Mouse (Mus musculus) adrenal gland, postnatal 0 days (tissue): ENCODE results near the gene Gfra4. TPM values are rescaled to one million over a fixed set of nuclear protein-coding genes. Genes with fewer than 3 reads are reported as not detected.

Source experiments
- microRNA-seq: library from miRNA; unstranded; fragments of <30 nt; microRNA quantifications from one replicate; pipeline ENCODE4, GENCODE M21; 2016; ENCODE audit warnings: borderline replicate concordance; ENCODE audit not compliant: insufficient number of aligned reads
- polyA plus RNA-seq: library from polyadenylated mRNA; unstranded; fragments of >200 nt; fragmentation: Nextera tagmentation; extraction: Ambion mirVana; gene quantifications from 2 replicates; pipeline ENCODE4 v1.2.1, GENCODE M21; 2015

Gene Gfra4
- 9.1 and 10.3 TPM in 2 replicates for polyA plus RNA-seq

GRCm38 (mm10) chr2:131042988-131043387 lies at the start of gene Gfra4:
TSS of gene Gfra4 (minus strand) at chr2:131043088.

GRCm38 (mm10) chr2:131086667-131087390 lies 43.9 kb upstream of the Gfra4 start, which contains the start of gene Siglec1:
TSS of gene Siglec1 (minus strand) at chr2:131086765.

GRCm38 (mm10) chr2:131063404-131063864 lies 20.5 kb upstream of the Gfra4 start, which contains the start of gene Adam33:
TSS of gene Adam33 (minus strand) at chr2:131063814.

Small RNA genes within 50 kb of the gene (microRNA-seq; reads per million reads assigned to microRNA genes)
- gene Mir6973b = not detected

Other genes with a start within 250 kb of the Gfra4 start
- 16.4 and 17.2 TPM in 2 replicates for gene 4930402H24Rik, start 136.7 kb downstream of the Gfra4 start, polyA plus RNA-seq
- 4.8 and 5.7 TPM in 2 replicates for gene Atrn, start 136.6 kb downstream of the Gfra4 start, polyA plus RNA-seq
- gene Adam33, start 20.7 kb upstream of the Gfra4 start, polyA plus RNA-seq = 12.5 and 13.5 TPM in 2 replicates
- 1.2 TPM in 2 replicates for gene Siglec1, start 43.7 kb upstream of the Gfra4 start, polyA plus RNA-seq
- 5.6 and 6.3 TPM in 2 replicates for gene Hspa12b, start 84.2 kb upstream of the Gfra4 start, polyA plus RNA-seq
- not detected in 2 replicates for gene Gm11037, start 90.4 kb upstream of the Gfra4 start, polyA plus RNA-seq
- gene 1700037H04Rik, start 117.0 kb upstream of the Gfra4 start, polyA plus RNA-seq = 49.6 and 59.0 TPM in 2 replicates
- 12.9 and 13.2 TPM in 2 replicates for gene Cenpb, start 137.0 kb upstream of the Gfra4 start, polyA plus RNA-seq
- gene Cdc25b, start 143.9 kb upstream of the Gfra4 start, polyA plus RNA-seq = 20.0 and 21.6 TPM in 2 replicates
- gene Spef1, start 144.2 kb upstream of the Gfra4 start, polyA plus RNA-seq = 1.2 and 2.0 TPM in 2 replicates
- gene Ap5s1, start 164.0 kb upstream of the Gfra4 start, polyA plus RNA-seq = 24.1 and 26.4 TPM in 2 replicates
- gene Mavs, start 191.0 kb upstream of the Gfra4 start, polyA plus RNA-seq = 9.8 and 17.9 TPM in 2 replicates
- 36.9 and 46.2 TPM in 2 replicates for gene Pank2, start 219.4 kb upstream of the Gfra4 start, polyA plus RNA-seq